17 mouse cellular contexts compared by ENCODE assay signal in genomic region chr9:94773357-94773756, GRCm38 (mm10).
A peak's percentile ranks its signal among the peaks of the same experiment; 100 is the strongest.
DNase-seq lines count a peak whose midpoint lies in the region; ATAC-seq and TF ChIP-seq lines count a peak whose summit lies in the region.
"Had no signal": no experiment of that assay in that cellular context is flagged by ENCODE, and none has a peak within 500 bp of the region (broad histone marks: within the 10 kb centered on the region; RNA-seq: fewer than 3 reads in every experiment).

No protein-coding gene starts in this region.

- no peaks in the 10 kb centered on the region for H3K4me1 ChIP-seq in lung, embryonic 16.5 days (replicated peaks; ENCODE audit: control insufficient read depth, insufficient read depth, low read length)
- peaks cover 6% of the 10 kb centered on the region; the same call in 1 of the 2 replicates for H3K4me1 ChIP-seq in cerebellum, adult 2 months (ENCODE audit: control insufficient read depth, insufficient read depth, low read length)
- no peaks in the 10 kb centered on the region for H3K4me1 ChIP-seq in midbrain, embryonic 10.5 days
- H3K4me1 ChIP-seq: heart, embryonic 15.5 days; limb, embryonic 15.5 days; neural tube, embryonic 12.5 days had no signal

- no peak for DNase-seq in frontal cortex, postnatal 14 days (ENCODE audit: low spot score in 2 of 2)
- DNase-seq in lung, postnatal 14 days: no peak
- DNase-seq in cerebellum, adult 2 months: peak; percentile 83 to 95
- DNase-seq in lung, postnatal 10 days: peak; percentile 29
- DNase-seq in adrenal gland, adult 18-20 months (ENCODE audit: low spot score in 2 of 2): no peak
- DNase-seq in midbrain, embryonic 10.5 days (ENCODE audit: low spot score): no peak
- DNase-seq: adrenal gland, postnatal 25 days; forebrain, postnatal 0 days; heart, adult 18-20 months; kidney, adult 8-10 months; kidney, postnatal 36 days; right cerebral cortex, postnatal 14 days had no signal

- TF ChIP-seq CTCF in cerebellum, adult 2 months (IDR thresholded peaks at IDR 0.05; ENCODE audit: borderline replicate concordance, insufficient read depth, low read depth, low read length): no peak

- 29% methylated on average over 4 of the region's 4 CpGs for WGBS in lung, embryonic 16.5 days
- 11% methylated on average over 4 of the region's 4 CpGs for WGBS in cerebellum, adult 2 months
- 86% methylated on average over 4 of the region's 4 CpGs for WGBS in midbrain, embryonic 10.5 days

- no peaks in the 10 kb centered on the region for H3K9me3 ChIP-seq in lung, embryonic 16.5 days (ENCODE audit: control insufficient read depth, low read length)
- H3K9me3 ChIP-seq in midbrain, embryonic 10.5 days (replicated peaks): no peaks in the 10 kb centered on the region
- H3K9me3 ChIP-seq: heart, embryonic 15.5 days; limb, embryonic 15.5 days; neural tube, embryonic 12.5 days had no signal

- H3K9ac ChIP-seq in lung, embryonic 16.5 days (ENCODE audit: low read length): no peak overlapping the region
- H3K9ac ChIP-seq: forebrain, postnatal 0 days; heart, embryonic 15.5 days; limb, embryonic 15.5 days; neural tube, embryonic 12.5 days had no signal

- H3K27ac ChIP-seq in lung, embryonic 16.5 days (ENCODE audit: low read length): no peak overlapping the region
- no peak overlapping the region for H3K27ac ChIP-seq in cerebellum, adult 2 months (ENCODE audit: insufficient read depth, low read length)
- H3K27ac ChIP-seq in midbrain, embryonic 10.5 days (replicated peaks): no peak overlapping the region
- H3K27ac ChIP-seq: heart, embryonic 15.5 days; limb, embryonic 15.5 days; neural tube, embryonic 12.5 days had no signal

- peak; percentile 55 for ATAC-seq in frontal cortex, adult (ENCODE audit: low TSS enrichment)
- ATAC-seq in lung, embryonic 16.5 days (ENCODE audit: low read depth): peak; percentile 67
- ATAC-seq: forebrain, postnatal 0 days had no signal

- no peaks in the 10 kb centered on the region for H3K27me3 ChIP-seq in lung, embryonic 16.5 days (ENCODE audit: control insufficient read depth, insufficient read depth, low read depth, low read length)
- no peaks in the 10 kb centered on the region; the same call in 1 of the 2 replicates for H3K27me3 ChIP-seq in cerebellum, adult 2 months (ENCODE audit: control insufficient read depth, insufficient read depth, low read length)
- H3K27me3 ChIP-seq in midbrain, embryonic 10.5 days (ENCODE audit: low read depth, poor library complexity, severe bottlenecking): no peaks in the 10 kb centered on the region
- H3K27me3 ChIP-seq: heart, embryonic 15.5 days; limb, embryonic 15.5 days; neural tube, embryonic 12.5 days had no signal

- H3K4me2 ChIP-seq in lung, embryonic 16.5 days (ENCODE audit: low read depth, low read length): no peak overlapping the region
- H3K4me2 ChIP-seq: heart, embryonic 15.5 days; limb, embryonic 15.5 days; neural tube, embryonic 12.5 days had no signal

- H3K36me3 ChIP-seq in lung, embryonic 16.5 days (ENCODE audit: control insufficient read depth, insufficient read depth, low read length): no peaks in the 10 kb centered on the region
- no peaks in the 10 kb centered on the region for H3K36me3 ChIP-seq in midbrain, embryonic 10.5 days
- H3K36me3 ChIP-seq: heart, embryonic 15.5 days; limb, embryonic 15.5 days; neural tube, embryonic 12.5 days had no signal

- no peak for TF ChIP-seq POLR2A in cerebellum, adult 2 months (IDR thresholded peaks at IDR 0.05; ENCODE audit: borderline replicate concordance, insufficient read depth, low read length)

- no peak overlapping the region for H3K4me3 ChIP-seq in lung, embryonic 16.5 days (ENCODE audit: low read length)
- H3K4me3 ChIP-seq in cerebellum, adult 2 months (replicated peaks; ENCODE audit: insufficient read depth, low read depth, low read length): no peak overlapping the region
- H3K4me3 ChIP-seq in midbrain, embryonic 10.5 days: no peak overlapping the region
- H3K4me3 ChIP-seq: heart, embryonic 15.5 days; limb, embryonic 15.5 days; neural tube, embryonic 12.5 days had no signal

Comparison
In these comparisons a context has a peak if more than half of its experiments do, and no peak if none do; other contexts are left out.
1. DNase-seq: peak in cerebellum, adult 2 months (2 of 2) and lung, postnatal 10 days (single experiment); none in frontal cortex, postnatal 14 days (0 of 2), lung, postnatal 14 days (single experiment), adrenal gland, adult 18-20 months (0 of 2) and midbrain, embryonic 10.5 days (single experiment).